Mouse (Mus musculus) olfactory bulb, adult 2 months (tissue): ENCODE measurements around the gene Impg1.

Source experiments
- CTCF ChIP-seq: fragments of 200-500 bp; IDR thresholded peaks from 2 replicates; pipeline ENCODE4 v1.5.1; 2012; ENCODE audit warnings: low read depth, mild to moderate bottlenecking, low read length, moderate library complexity; ENCODE audit not compliant: insufficient read depth
- POLR2A ChIP-seq: fragments of 200-500 bp; IDR thresholded peaks from 2 replicates; pipeline ENCODE4 v1.6.1; 2012; ENCODE audit warnings: mild to moderate bottlenecking, low read depth, low read length, moderate library complexity; ENCODE audit not compliant: insufficient read depth

DNA sequence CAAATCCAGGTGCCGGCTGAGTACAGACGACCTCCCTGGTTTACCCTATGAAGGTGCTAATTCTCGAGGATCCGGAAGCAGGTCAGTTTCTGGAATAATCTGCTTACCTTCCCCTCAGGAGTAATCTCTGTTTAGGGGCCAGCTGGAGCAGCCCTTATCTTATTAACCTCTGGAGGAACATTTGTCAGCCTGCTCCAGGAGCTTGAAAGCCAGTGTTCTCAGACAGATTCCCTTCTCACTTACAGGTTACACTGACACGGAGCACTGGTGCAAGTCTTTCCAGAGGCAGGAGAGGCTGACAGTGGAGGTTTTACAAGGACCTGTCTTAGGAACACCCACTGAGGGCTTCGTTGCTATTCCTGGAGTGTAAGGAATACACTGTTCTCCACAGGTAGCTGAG is at the start of gene Impg1:
- no peak for TF ChIP-seq CTCF
- TF ChIP-seq POLR2A = no peak
